Mouse (Mus musculus) C2C12 (cell line): ENCODE data around the gene Mt2.

Source experiments
- CEBPB ChIP-seq: IDR thresholded peaks from one replicate; pipeline ENCODE4 v1.6.1; 2011; ENCODE audit warnings: low read depth, mild to moderate bottlenecking, control low read depth, moderate library complexity
- CTCF ChIP-seq: IDR thresholded peaks from one replicate; pipeline ENCODE4 v1.5.1; 2011; ENCODE audit not compliant: control insufficient read depth, insufficient read depth, insufficient read length
- MAX ChIP-seq: IDR thresholded peaks from one replicate; pipeline ENCODE4 v1.6.1; 2011; ENCODE audit warnings: mild to moderate bottlenecking, control low read depth
- MYOD1 ChIP-seq: IDR thresholded peaks from one replicate; pipeline ENCODE4 v1.6.1; 2011; ENCODE audit warnings: low read depth; ENCODE audit not compliant: control insufficient read depth, insufficient read length
- MYOG ChIP-seq: IDR thresholded peaks from one replicate; pipeline ENCODE4 v1.6.1; 2011; ENCODE audit not compliant: control insufficient read depth, insufficient read length; ENCODE audit errors: extremely low read depth
- USF1 ChIP-seq: IDR thresholded peaks from one replicate; pipeline ENCODE4 v1.6.1; 2011; ENCODE audit warnings: low read depth, mild to moderate bottlenecking, control low read depth, moderate library complexity

GRCm38 (mm10) chr8:94169547-94169946 is 2.9 kb upstream of the Mt2 start:
- TF ChIP-seq CTCF (no peak), USF1 (no peak), MAX (no peak), MYOG (no peak), CEBPB (no peak), MYOD1 (no peak)
